Comparison of ENCODE assay signal across 13 mouse cellular contexts in genomic region chr4:141641961-141642811, GRCm38 (mm10). TPM values are rescaled to one million over a fixed set of nuclear protein-coding genes. Genes with fewer than 3 reads are reported as not detected.
DNase-seq lines count a peak whose midpoint lies in the region; ATAC-seq lines count a peak whose summit lies in the region.
"Had no signal": no experiment of that assay in that cellular context is flagged by ENCODE, and none has a peak within 500 bp of the region (broad histone marks: within the 10 kb centered on the region; RNA-seq: fewer than 3 reads in every experiment).

No protein-coding gene starts in this region.

- H3K4me3 ChIP-seq in lung, embryonic 16.5 days (ENCODE audit: low read length), result no peak overlapping the region
- H3K4me3 ChIP-seq in hindbrain, embryonic 16.5 days (ENCODE audit: low read length), result no peak overlapping the region
- H3K4me3 ChIP-seq in neural tube, embryonic 14.5 days (ENCODE audit: low read depth, low read length), result no peak overlapping the region
- H3K4me3 ChIP-seq: embryonic facial prominence, embryonic 15.5 days; liver, embryonic 13.5 days had no signal

- no peak overlapping the region for H3K4me2 ChIP-seq in lung, embryonic 16.5 days (ENCODE audit: low read depth, low read length)
- H3K4me2 ChIP-seq in hindbrain, embryonic 16.5 days (ENCODE audit: low read length), result no peak overlapping the region
- H3K4me2 ChIP-seq in neural tube, embryonic 14.5 days (ENCODE audit: low read depth, low read length), result no peak overlapping the region
- H3K4me2 ChIP-seq: embryonic facial prominence, embryonic 15.5 days; liver, embryonic 13.5 days had no signal

- no peaks in the 10 kb centered on the region for H3K27me3 ChIP-seq in lung, embryonic 16.5 days (ENCODE audit: control insufficient read depth, insufficient read depth, low read depth, low read length)
- no peaks in the 10 kb centered on the region for H3K27me3 ChIP-seq in hindbrain, embryonic 16.5 days (replicated peaks; ENCODE audit: control insufficient read depth, insufficient read depth, low read length)
- H3K27me3 ChIP-seq in neural tube, embryonic 14.5 days (ENCODE audit: control insufficient read depth, insufficient read depth, low read length), result no peaks in the 10 kb centered on the region
- H3K27me3 ChIP-seq: embryonic facial prominence, embryonic 15.5 days; liver, embryonic 13.5 days had no signal

- peak; percentile 93 for DNase-seq in heart, adult 11 months
- DNase-seq in heart, adult 8-10 months (ENCODE audit: low spot score), result no peak
- DNase-seq in lung, postnatal 25 days (ENCODE audit: low spot score), result no peak
- DNase-seq in layer of hippocampus, postnatal 10 days (ENCODE audit: low spot score in 2 of 2), result no peak
- DNase-seq in frontal cortex, postnatal 10 days (ENCODE audit: low spot score in 2 of 2), result no peak
- DNase-seq: gastrocnemius, postnatal 10 days; liver, embryonic 13.5 days; right cerebral cortex, adult 18-20 months had no signal

- 80% methylated on average over 25 of the region's 25 CpGs for WGBS in lung, embryonic 16.5 days
- WGBS in hindbrain, embryonic 16.5 days, result 91% methylated on average over 25 of the region's 25 CpGs
- WGBS in neural tube, embryonic 14.5 days, result 93% methylated on average over 25 of the region's 25 CpGs

- peak overlapping the region; percentile 57 for H3K27ac ChIP-seq in lung, embryonic 16.5 days (ENCODE audit: low read length)
- peak overlapping the region; percentile 71 for H3K27ac ChIP-seq in hindbrain, embryonic 16.5 days (ENCODE audit: low read depth, low read length)
- 0 out of 2 replicates have a peak overlapping the region, but pooled peaks have one; percentile 4 for H3K27ac ChIP-seq in neural tube, embryonic 14.5 days (ENCODE audit: low read depth, low read length)
- H3K27ac ChIP-seq: liver, embryonic 13.5 days had no signal

- no peak for ATAC-seq in lung, embryonic 16.5 days (ENCODE audit: low read depth)
- ATAC-seq in hindbrain, embryonic 16.5 days, result 0 out of 2 replicates have a peak, but pooled peaks have one; percentile 24
- no peak for ATAC-seq in neural tube, embryonic 14.5 days (ENCODE audit: low read depth)

- no peak overlapping the region for H3K9ac ChIP-seq in lung, embryonic 16.5 days (ENCODE audit: low read length)
- no peak overlapping the region for H3K9ac ChIP-seq in hindbrain, embryonic 16.5 days (ENCODE audit: low read depth, low read length)
- H3K9ac ChIP-seq in neural tube, embryonic 14.5 days (replicated peaks; ENCODE audit: low read depth, low read length), result no peak overlapping the region
- H3K9ac ChIP-seq: embryonic facial prominence, embryonic 15.5 days; liver, embryonic 13.5 days had no signal

- H3K4me1 ChIP-seq in lung, embryonic 16.5 days (replicated peaks; ENCODE audit: control insufficient read depth, insufficient read depth, low read length), result peaks cover 21% of the 10 kb centered on the region; the same call in 1 of the 2 replicates
- H3K4me1 ChIP-seq in hindbrain, embryonic 16.5 days (ENCODE audit: control insufficient read depth, insufficient read depth, low read depth, low read length), result peaks cover 17% of the 10 kb centered on the region
- peaks cover 9% of the 10 kb centered on the region for H3K4me1 ChIP-seq in neural tube, embryonic 14.5 days (ENCODE audit: control insufficient read depth, insufficient read depth, low read length)
- H3K4me1 ChIP-seq: liver, embryonic 13.5 days had no signal

- H3K9me3 ChIP-seq in lung, embryonic 16.5 days (ENCODE audit: control insufficient read depth, low read length), result no peaks in the 10 kb centered on the region
- H3K9me3 ChIP-seq in hindbrain, embryonic 16.5 days (ENCODE audit: control insufficient read depth, low read length), result no peaks in the 10 kb centered on the region
- H3K9me3 ChIP-seq in neural tube, embryonic 14.5 days (ENCODE audit: control insufficient read depth, low read length), result no peaks in the 10 kb centered on the region
- H3K9me3 ChIP-seq: embryonic facial prominence, embryonic 15.5 days; liver, embryonic 13.5 days had no signal

- H3K36me3 ChIP-seq in lung, embryonic 16.5 days (ENCODE audit: control insufficient read depth, insufficient read depth, low read length), result peaks cover 14% of the 10 kb centered on the region; the same call in 1 of the 2 replicates
- peaks cover 16% of the 10 kb centered on the region for H3K36me3 ChIP-seq in hindbrain, embryonic 16.5 days (ENCODE audit: control insufficient read depth, insufficient read depth, low read length)
- H3K36me3 ChIP-seq in neural tube, embryonic 14.5 days (ENCODE audit: control insufficient read depth, insufficient read depth, low read length), result peaks cover 12% of the 10 kb centered on the region

RNA-seq across cellular contexts. Expression of gene Slc25a34, which starts 18.6 kb away (rescaled TPM):
- total RNA-seq in heart, adult 8-10 months (2022), result 100 to 1,000 TPM; 124 to 157 (median 144) TPM
- 0.18 and 0.20 TPM in 2 replicates for polyA plus RNA-seq in lung, embryonic 16.5 days (2015; fragmentation: Nextera tagmentation; extraction: Ambion mirVana)
- polyA plus RNA-seq in hindbrain, embryonic 16.5 days (2015; fragmentation: Nextera tagmentation; extraction: Ambion mirVana), result 0.54 and 0.81 TPM in 2 replicates
- not detected in 2 replicates for polyA plus RNA-seq in neural tube, embryonic 14.5 days (2014; fragmentation: Nextera tagmentation; extraction: Ambion mirVana)
- total RNA-seq in layer of hippocampus, postnatal 10 days (2021), result 1 to 10 TPM; 2.4 TPM
- total RNA-seq: monocyte, adult 5-6 weeks had no signal

RNA-seq across cellular contexts. Expression of gene Plekhm2, which starts 22.5 kb away (rescaled TPM):
- 100 to 1,000 TPM; 113 to 133 (median 117) TPM for total RNA-seq in heart, adult 8-10 months (2022)
- polyA plus RNA-seq in lung, embryonic 16.5 days (2015; fragmentation: Nextera tagmentation; extraction: Ambion mirVana), result 5.7 and 6.9 TPM in 2 replicates
- polyA plus RNA-seq in hindbrain, embryonic 16.5 days (2015; fragmentation: Nextera tagmentation; extraction: Ambion mirVana), result 6.5 and 6.7 TPM in 2 replicates
- 5.3 and 6.5 TPM in 2 replicates for polyA plus RNA-seq in neural tube, embryonic 14.5 days (2014; fragmentation: Nextera tagmentation; extraction: Ambion mirVana)
- total RNA-seq in layer of hippocampus, postnatal 10 days (2021), result 10 to 100 TPM; 55.8 to 57.4 TPM

RNA-seq across cellular contexts. Expression of gene Tmem82, which starts 23.8 kb away (rescaled TPM):
- 10 to 100 TPM; 15.0 to 19.3 (median 16.5) TPM for total RNA-seq in heart, adult 8-10 months (2022)
- 0.99 and 1.1 TPM in 2 replicates for polyA plus RNA-seq in lung, embryonic 16.5 days (2015; fragmentation: Nextera tagmentation; extraction: Ambion mirVana)
- 0.34 and 0.45 TPM in 2 replicates for polyA plus RNA-seq in hindbrain, embryonic 16.5 days (2015; fragmentation: Nextera tagmentation; extraction: Ambion mirVana)
- 0.12 and 0.26 TPM in 2 replicates for polyA plus RNA-seq in neural tube, embryonic 14.5 days (2014; fragmentation: Nextera tagmentation; extraction: Ambion mirVana)
- total RNA-seq in layer of hippocampus, postnatal 10 days (2021), result under 1 TPM; 0.69 to 0.98 TPM
- total RNA-seq: monocyte, adult 5-6 weeks had no signal

RNA-seq across cellular contexts. Expression of gene Fblim1, which starts 36.3 kb away (rescaled TPM):
- total RNA-seq in heart, adult 8-10 months (2022), result 100 to 1,000 TPM; 221 to 281 (median 251) TPM
- 71.4 and 76.1 TPM in 2 replicates for polyA plus RNA-seq in lung, embryonic 16.5 days (2015; fragmentation: Nextera tagmentation; extraction: Ambion mirVana)
- polyA plus RNA-seq in hindbrain, embryonic 16.5 days (2015; fragmentation: Nextera tagmentation; extraction: Ambion mirVana), result 42.9 and 51.5 TPM in 2 replicates
- 29.1 and 32.9 TPM in 2 replicates for polyA plus RNA-seq in neural tube, embryonic 14.5 days (2014; fragmentation: Nextera tagmentation; extraction: Ambion mirVana)
- total RNA-seq in layer of hippocampus, postnatal 10 days (2021), result 1 to 10 TPM; 4.6 to 5.0 TPM
- total RNA-seq: monocyte, adult 5-6 weeks had no signal

RNA-seq across cellular contexts. Expression of gene Rsc1a1, which starts 43.2 kb away (rescaled TPM):
- total RNA-seq in heart, adult 8-10 months (2022), result 1 to 10 TPM in 2 of 4 experiments, not detected in 2; 1.2 to 4.0 TPM
- not detected in 2 replicates for polyA plus RNA-seq in lung, embryonic 16.5 days (2015; fragmentation: Nextera tagmentation; extraction: Ambion mirVana)
- polyA plus RNA-seq in hindbrain, embryonic 16.5 days (2015; fragmentation: Nextera tagmentation; extraction: Ambion mirVana), result 0.32 TPM in 1 of 2 replicates, not detected in the other
- polyA plus RNA-seq in neural tube, embryonic 14.5 days (2014; fragmentation: Nextera tagmentation; extraction: Ambion mirVana), result 0.82 and 0.83 TPM in 2 replicates
- total RNA-seq in layer of hippocampus, postnatal 10 days (2021), result 1 to 10 TPM in 1 of 2 experiments, under 1 TPM in 1; 0.87 to 1.6 TPM
- total RNA-seq: monocyte, adult 5-6 weeks had no signal
- polyA plus RNA-seq: embryonic facial prominence, embryonic 15.5 days had no signal

Comparison
In these comparisons a context has a peak if more than half of its experiments do, and no peak if none do; other contexts are left out.
1. H3K27ac ChIP-seq: peak in every context shown above with its lines; median percentile 71 in hindbrain, embryonic 16.5 days; 57 in lung, embryonic 16.5 days; 4 in neural tube, embryonic 14.5 days.